Mouse (Mus musculus) kidney, postnatal 0 days (tissue): ENCODE results near the gene Mapre1. TPM values are rescaled to one million over a fixed set of nuclear protein-coding genes. Genes with fewer than 3 reads are reported as not detected.
"Not testable (repeated sequence)": the region's sequence is repeated elsewhere in the genome, so short reads cannot be mapped to it uniquely, and the experiment has no call there.

Experiments
- ATAC-seq: fragments of 200-750 bp; cut with Nextera tagmentation; replicated peaks from 2 replicates; pipeline ENCODE4 v1.8.0; 2017; ENCODE audit warnings: low read depth, moderate number of reproducible peaks, moderate TSS enrichment, moderate library complexity; ENCODE audit not compliant: low FRiP score
- DNase-seq: peaks from one replicate; pipeline ENCODE4 v3.0.0-alpha.2; 2016; ENCODE audit warnings: low spot score
- H3K27ac ChIP-seq: fragments of 300-500 bp; sonication (generic); 2 replicates; pipeline ENCODE4 v1.5.1; 2014; ENCODE audit warnings: mild to moderate bottlenecking
- H3K27me3 ChIP-seq: fragments of 300-500 bp; sonication (generic); 2 replicates; pipeline ENCODE4 v1.6.1; 2014; ENCODE audit warnings: low read length, mixed read lengths; ENCODE audit not compliant: insufficient read depth
- H3K36me3 ChIP-seq: fragments of 300-500 bp; sonication (generic); 2 replicates; pipeline ENCODE4 v1.6.1; 2014; ENCODE audit warnings: low read length, mixed read lengths; ENCODE audit not compliant: insufficient read depth
- H3K4me1 ChIP-seq: fragments of 300-500 bp; sonication (generic); replicated peaks from 2 replicates; pipeline ENCODE4 v1.6.1; 2014; ENCODE audit warnings: antibody characterized with exemption, low read length, mixed read lengths; ENCODE audit not compliant: insufficient read depth
- H3K4me2 ChIP-seq: fragments of 300-500 bp; sonication (generic); 2 replicates; pipeline ENCODE4 v1.6.1; 2014; ENCODE audit warnings: mild to moderate bottlenecking, low read length, moderate library complexity, mixed read lengths
- H3K4me3 ChIP-seq: fragments of 300-500 bp; sonication (generic); replicated peaks from 2 replicates; pipeline ENCODE4 v1.5.1; 2014; ENCODE audit warnings: low read depth, low read length
- H3K9ac ChIP-seq: fragments of 300-500 bp; sonication (generic); 2 replicates; pipeline ENCODE4 v1.6.1; 2014; ENCODE audit warnings: low read depth, low read length
- H3K9me3 ChIP-seq: fragments of 300-500 bp; sonication (generic); replicated peaks from 2 replicates; pipeline ENCODE4 v1.6.1; 2016; ENCODE audit warnings: low read length, inconsistent platforms, mixed read lengths
- CTCF ChIP-seq: IDR thresholded peaks from 2 replicates; pipeline ENCODE4 v1.5.1; 2016; ENCODE audit warnings: antibody characterized with exemption, low read depth, mild to moderate bottlenecking, moderate library complexity
- WGBS: fragments of 180-500 bp; shearing (Covaris S2); extraction: QIAGEN DNeasy Blood & Tissue Kit; methylation state at CpG from one replicate; pipeline ENCODE4 v1.1.7; 2014; 5-methylcytosine and 5-hydroxymethylcytosine counted together
- polyA plus RNA-seq: library from polyadenylated mRNA; unstranded; fragments of >200 nt; fragmentation: Nextera tagmentation; extraction: Ambion mirVana; gene quantifications from 2 replicates; pipeline ENCODE4 v1.2.1, GENCODE M21; 2015

Mapre1 gene
- 192 and 216 TPM in 2 replicates for polyA plus RNA-seq

DNA sequence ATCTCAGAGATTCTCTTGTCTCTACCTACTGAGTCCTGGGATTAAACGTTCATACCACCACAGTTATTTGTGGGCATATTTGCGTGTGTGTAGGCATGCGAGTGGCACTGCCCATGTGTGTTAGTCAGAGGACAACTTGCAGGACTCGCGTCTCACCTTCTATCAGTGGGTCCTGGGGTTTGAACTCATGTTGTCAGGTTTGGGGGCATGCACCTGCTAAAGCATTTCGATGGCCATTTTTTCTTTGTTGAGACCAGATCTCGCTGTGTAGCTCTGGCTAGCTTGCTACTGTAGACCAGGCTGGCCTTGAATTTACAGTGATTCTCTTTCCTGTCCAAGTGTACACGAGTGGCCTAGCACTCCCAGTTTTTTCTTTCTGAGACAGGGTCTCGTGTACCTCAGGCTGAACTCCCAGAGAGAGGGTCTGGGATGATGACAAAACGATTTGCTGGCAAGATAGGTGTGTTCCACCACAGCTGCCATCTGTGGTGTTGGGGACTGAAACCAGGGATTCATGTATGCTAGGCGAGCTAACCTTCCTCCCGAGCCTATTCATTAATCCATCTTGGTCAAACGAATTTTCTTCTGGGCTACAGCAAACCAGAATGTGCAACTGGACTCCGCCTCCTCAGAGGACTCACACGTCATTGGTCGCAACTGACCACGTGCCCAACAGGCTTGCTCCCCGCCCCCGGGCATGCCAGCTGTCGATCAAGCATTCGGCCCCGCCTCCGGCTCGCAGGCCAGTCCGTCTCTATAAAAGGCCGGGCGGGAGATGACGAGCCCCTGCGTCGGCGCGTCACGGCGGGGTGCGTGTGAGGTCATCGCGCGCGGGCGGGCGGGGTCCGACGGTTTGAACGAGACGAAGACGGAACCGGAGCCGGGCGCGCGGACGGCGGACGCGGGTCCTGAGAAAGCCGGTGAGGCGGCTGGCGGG lies at the start of gene Mapre1:
Mapre1 (plus strand) TSS at position 775 of the 937 bp plus-strand sequence.
- Histone ChIP-seq H3K9me3 (no peaks in the 10 kb centered on the region), H3K4me1 (peaks cover 13% of the 10 kb centered on the region), H3K27me3 (no peaks in the 10 kb centered on the region), H3K27ac (peak within 1 kb of the TSS; percentile 89), H3K4me3 (peak within 1 kb of the TSS; percentile 70), H3K4me2 (peak within 1 kb of the TSS; percentile 65), H3K9ac (peak within 1 kb of the TSS; percentile 89), H3K36me3 (no peaks in the 10 kb centered on the region)
- ATAC-seq (peak; percentile 98), DNase-seq (peak; percentile 99)
- 11% methylated on average over 58 of the region's 58 CpGs for WGBS
- no peak for TF ChIP-seq CTCF

DNA sequence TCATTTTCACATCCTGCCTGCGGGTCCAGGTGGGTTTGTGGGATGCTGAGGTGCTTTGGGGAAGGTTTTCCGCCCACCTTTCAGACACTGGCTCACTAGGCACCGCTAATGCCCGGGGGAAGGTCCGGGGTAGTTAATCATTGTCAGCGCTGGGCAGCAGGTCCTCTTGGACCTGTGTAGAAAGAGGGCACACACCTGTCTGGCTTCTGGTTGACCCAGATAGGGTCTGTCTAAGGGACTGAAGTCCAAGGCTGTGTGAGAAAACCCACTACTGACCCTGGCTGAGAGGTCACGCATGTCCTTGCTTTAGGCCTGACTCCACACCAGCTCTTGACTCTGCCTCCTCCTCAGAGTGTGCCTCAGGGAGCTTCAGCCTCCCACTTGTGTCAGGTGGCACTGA lies 47.7 kb upstream of the Mapre1 start:
- not testable (repeated sequence) for H3K4me2 ChIP-seq, DNase-seq, H3K9ac ChIP-seq, H3K4me3 ChIP-seq, H3K27me3 ChIP-seq, H3K4me1 ChIP-seq, H3K27ac ChIP-seq, H3K36me3 ChIP-seq, H3K9me3 ChIP-seq
- ATAC-seq, result 0 out of 2 replicates have a peak, but pooled peaks have one; percentile 66
- WGBS, result 51% methylated on average over 5 of the region's 7 CpGs

DNA sequence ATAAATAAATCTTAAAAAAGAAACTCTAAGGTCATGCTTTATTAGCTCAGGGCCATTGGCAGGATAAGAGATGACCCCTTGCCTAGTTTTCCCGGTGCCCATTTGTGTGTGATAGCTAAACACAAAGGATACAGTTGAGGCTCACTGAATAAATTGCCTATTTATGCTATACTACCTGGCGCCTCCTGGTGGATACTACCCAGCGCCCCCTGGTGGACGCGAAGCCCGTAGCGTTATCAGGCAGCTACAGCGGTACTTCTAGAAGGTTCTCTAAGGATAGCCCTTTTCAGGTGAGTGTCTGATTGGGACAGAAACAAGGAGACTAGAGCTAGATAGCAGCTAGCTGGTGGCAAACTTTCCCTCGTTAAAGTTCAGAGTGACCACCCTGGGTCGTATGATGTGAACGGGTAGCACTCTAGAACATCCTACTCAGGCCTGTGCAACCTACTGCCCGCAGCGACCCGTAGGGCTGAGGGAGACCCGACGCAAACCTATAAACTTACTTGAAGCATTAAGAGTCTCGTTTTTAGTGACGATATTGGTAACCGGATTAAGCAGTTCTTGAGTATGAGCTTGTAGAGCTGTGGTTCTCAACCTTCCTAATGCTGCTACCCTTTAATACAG lies 46.5 kb upstream of the Mapre1 start:
- H3K9me3 ChIP-seq, result no peaks in the 10 kb centered on the region
- DNase-seq, result peak; percentile 25
- H3K4me3 ChIP-seq, result no peak overlapping the region
- no peaks in the 10 kb centered on the region for H3K27me3 ChIP-seq
- no peak overlapping the region for H3K4me2 ChIP-seq
- 69% methylated on average over 19 of the region's 19 CpGs for WGBS
- no peak overlapping the region for H3K9ac ChIP-seq
- peak; percentile 76 for TF ChIP-seq CTCF
- no peaks in the 10 kb centered on the region for H3K4me1 ChIP-seq
- ATAC-seq, result no peak
- no peaks in the 10 kb centered on the region for H3K36me3 ChIP-seq
- H3K27ac ChIP-seq, result no peak overlapping the region

DNA sequence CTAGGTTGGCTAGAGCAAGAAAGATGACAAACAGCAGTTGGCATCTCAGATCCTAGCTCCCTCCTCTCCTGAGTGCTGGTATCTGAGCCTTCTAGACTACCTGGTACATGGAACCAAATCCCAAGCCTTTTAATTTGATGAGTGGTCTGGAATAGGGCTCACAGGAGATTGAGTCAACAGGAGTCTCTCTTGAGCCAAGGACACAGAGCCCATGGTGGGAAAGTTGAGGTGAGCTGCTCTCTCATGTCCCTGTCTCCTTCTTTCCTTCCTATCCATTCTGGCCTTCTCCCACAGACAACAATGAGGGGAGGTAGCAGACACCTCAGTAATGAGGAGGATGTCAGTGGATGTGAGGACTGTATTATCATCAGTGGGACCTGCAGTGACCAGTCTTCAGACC lies 44.7 kb upstream of the Mapre1 start, which contains the start of gene Dnmt3c:
Dnmt3c (plus strand) TSS at position 301 of the 400 bp plus-strand sequence.
- H3K4me3 ChIP-seq, result no peak within 1 kb of the TSS
- H3K9me3 ChIP-seq, result no peaks in the 10 kb centered on the region
- DNase-seq, result no peak
- H3K4me1 ChIP-seq, result no peaks in the 10 kb centered on the region
- no peaks in the 10 kb centered on the region for H3K27me3 ChIP-seq
- H3K36me3 ChIP-seq, result no peaks in the 10 kb centered on the region
- no peak within 1 kb of the TSS for H3K9ac ChIP-seq
- TF ChIP-seq CTCF, result no peak
- H3K27ac ChIP-seq, result no peak within 1 kb of the TSS
- no peak for ATAC-seq
- H3K4me2 ChIP-seq, result no peak within 1 kb of the TSS

GRCm38 (mm10) chr2:153703389-153703788 lies 37.7 kb upstream of the Mapre1 start:
- 36% methylated on average over 6 of the region's 6 CpGs for WGBS

GRCm38 (mm10) chr2:153710701-153711330 lies 30.3 kb upstream of the Mapre1 start:
- H3K9me3 ChIP-seq, result no peaks in the 10 kb centered on the region
- no peaks in the 10 kb centered on the region for H3K27me3 ChIP-seq
- no peak overlapping the region for H3K4me3 ChIP-seq
- H3K4me2 ChIP-seq, result no peak overlapping the region
- no peak overlapping the region for H3K27ac ChIP-seq
- no peak overlapping the region for H3K9ac ChIP-seq
- no peaks in the 10 kb centered on the region for H3K4me1 ChIP-seq
- H3K36me3 ChIP-seq, result no peaks in the 10 kb centered on the region
- 0 out of 2 replicates have a peak, but pooled peaks have one; percentile 21 for ATAC-seq
- DNase-seq, result peak; percentile 82
- peak; percentile 82 for TF ChIP-seq CTCF
- WGBS, result 44% methylated on average over 8 of the region's 8 CpGs

More at GRCm38 (mm10) chr2:153703389-153703788, 37.7 kb upstream of the Mapre1 start:
- Histone ChIP-seq H3K4me1 (no peaks in the 10 kb centered on the region), H3K9me3 (no peaks in the 10 kb centered on the region), H3K27ac (no peak overlapping the region), H3K9ac (no peak overlapping the region), H3K27me3 (no peaks in the 10 kb centered on the region), H3K4me3 (no peak overlapping the region), H3K36me3 (no peaks in the 10 kb centered on the region), H3K4me2 (no peak overlapping the region)
- no peak for TF ChIP-seq CTCF
- ATAC-seq (no peak), DNase-seq (no peak)
